Mouse (Mus musculus): ENCODE data around the gene Uhrf1bp1. TPM values are rescaled to one million over a fixed set of nuclear protein-coding genes. Genes with fewer than 3 reads are reported as not detected.
"Not testable (repeated sequence)": the region's sequence is repeated elsewhere in the genome, so short reads cannot be mapped to it uniquely, and the experiment has no call there.

Gene Uhrf1bp1
- total RNA-seq (2021), result 10 to 100 TPM; 16.8 to 20.6 TPM
- long read RNA-seq, experiment 1, partial matches to known transcripts, result 0 of 1 reads
- long read RNA-seq, experiment 1, other reads (novel, unspliced or antisense), result 1 of 1 reads
- long read RNA-seq, experiment 2, partial matches to known transcripts, result 0 of 2 reads
- long read RNA-seq, experiment 2, other reads (novel, unspliced or antisense), result 2 of 2 reads

DNA sequence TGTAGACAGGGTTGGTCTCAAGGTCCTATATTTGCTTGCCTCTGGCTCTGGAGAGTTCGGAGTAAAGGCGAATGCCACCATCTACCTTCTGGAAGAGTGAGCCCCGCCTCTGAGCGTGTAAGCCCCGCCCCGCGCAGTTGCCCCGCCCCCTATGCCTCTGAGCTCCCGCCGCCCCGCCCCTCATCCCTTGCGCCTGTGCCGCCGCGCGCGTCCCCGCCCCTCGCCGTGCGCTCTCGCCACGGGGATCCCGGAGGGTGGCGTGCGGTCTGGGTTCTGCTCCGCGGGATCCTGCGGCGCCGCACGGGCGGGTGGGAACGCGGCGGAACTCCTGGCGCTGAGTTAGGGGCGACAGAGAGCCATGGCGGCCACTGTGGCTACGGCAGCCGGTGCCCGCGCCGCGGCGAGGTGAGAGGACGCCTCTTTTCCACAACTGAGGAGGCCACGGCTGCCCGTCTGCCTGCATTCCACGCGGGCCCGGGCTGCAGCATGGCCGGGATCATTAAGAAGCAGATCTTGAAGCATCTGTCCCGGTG, at the start of gene Uhrf1bp1:
TSS of gene Uhrf1bp1 (plus strand) at position 177 of the 533 bp plus-strand sequence.
- peak; percentile 80 to 82 for DNase-seq

DNA sequence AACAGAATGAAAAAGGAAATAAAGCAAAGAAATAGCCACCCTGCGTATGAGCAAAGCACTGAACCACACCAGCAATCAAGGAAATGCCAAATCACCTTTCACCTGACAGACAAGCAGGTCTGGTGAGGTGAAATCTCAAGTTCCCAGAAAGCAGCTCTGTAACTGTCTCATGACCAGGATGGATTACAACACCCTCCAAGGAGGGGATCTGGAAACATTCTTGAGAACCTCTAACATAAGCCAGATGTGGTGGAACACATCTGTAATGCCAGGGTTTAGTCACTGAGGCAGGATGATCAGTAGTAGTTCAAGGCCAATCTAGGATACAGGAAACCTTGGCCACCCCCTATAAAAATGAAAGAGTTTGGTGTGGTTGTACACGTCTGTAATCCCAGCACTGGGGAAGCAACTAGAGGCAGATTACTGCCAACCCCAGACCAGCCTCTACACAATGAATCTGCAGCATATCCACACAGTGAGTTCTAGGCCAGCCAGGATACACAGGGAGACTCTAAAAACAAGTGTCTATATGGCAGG, 48.6 kb upstream of the Uhrf1bp1 start:
- DNase-seq, result no peak

DNA sequence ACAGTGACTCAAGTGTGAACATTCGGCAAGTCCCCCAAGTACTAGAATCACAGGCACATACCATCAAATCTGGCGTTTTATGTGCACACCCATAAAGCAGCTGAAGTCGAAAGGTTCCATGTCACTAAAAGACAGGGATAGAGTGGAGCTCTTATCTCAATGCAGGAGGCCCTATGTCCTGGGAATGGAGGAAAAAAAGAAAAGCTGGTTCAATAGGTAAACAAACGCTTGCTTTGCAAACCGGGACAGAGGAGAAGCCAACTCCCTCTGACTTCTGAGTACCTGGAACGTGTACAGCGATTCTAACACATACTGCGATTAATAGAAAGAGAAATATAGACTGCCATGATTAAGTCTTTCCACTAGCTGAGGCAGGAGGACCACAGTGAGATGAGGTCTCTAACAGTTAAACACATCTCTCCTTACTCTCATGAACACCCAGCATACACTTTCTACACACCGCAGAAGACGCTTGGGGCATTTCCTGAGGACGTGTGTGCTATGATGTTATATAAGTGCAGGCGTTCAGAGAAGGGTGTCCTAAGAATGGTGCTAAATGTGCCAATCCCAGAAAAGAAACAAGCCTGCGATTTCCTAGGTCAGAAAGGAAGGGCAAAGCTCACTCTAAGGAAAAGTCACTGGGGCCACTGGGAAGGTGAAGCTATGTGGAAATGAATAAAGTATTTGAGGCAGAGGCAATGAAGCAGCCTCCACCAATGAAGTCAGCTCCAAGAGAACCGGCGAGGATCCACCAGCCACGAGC, 45.5 kb upstream of the Uhrf1bp1 start:
- no peak for DNase-seq

DNA sequence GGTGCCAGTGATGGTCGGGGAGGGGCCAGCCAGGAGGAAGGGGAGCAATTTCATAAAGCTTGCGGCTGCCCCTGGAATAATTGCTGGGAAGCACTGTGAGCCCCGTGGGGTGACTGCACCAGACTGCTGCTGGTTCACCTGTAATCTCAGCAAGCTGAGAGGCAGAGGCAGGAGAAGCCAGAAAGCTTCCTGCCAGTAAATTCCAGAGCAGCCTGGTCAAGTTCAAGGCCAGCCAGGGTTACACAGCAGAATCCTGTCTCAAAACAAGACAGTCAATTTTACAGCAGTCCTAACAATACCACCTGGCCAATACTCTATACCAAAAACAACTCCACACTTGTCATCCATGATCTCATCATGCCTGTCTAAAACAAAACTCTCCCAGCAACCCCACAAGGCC, 44.3 kb upstream of the Uhrf1bp1 start:
- DNase-seq, result no peak

DNA sequence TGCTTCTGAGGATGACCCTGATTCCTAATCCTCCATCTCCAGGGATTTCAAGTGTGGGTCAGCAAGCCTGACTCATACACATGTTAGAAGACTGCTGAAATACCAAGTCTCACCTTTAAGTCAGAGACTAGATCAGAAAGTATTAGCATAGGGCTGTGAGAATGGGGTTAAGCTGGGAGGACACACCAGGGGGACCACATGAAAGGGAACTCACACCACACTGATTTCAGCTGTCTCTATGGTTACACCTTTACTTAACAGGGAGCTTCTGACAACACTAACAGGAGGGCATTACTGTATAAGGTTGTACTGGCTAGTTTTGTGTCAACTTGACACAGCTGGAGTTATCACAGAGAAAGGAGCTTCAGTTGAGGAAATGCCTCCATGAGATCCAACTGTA, 41.6 kb upstream of the Uhrf1bp1 start:
- DNase-seq, result no peak

DNA sequence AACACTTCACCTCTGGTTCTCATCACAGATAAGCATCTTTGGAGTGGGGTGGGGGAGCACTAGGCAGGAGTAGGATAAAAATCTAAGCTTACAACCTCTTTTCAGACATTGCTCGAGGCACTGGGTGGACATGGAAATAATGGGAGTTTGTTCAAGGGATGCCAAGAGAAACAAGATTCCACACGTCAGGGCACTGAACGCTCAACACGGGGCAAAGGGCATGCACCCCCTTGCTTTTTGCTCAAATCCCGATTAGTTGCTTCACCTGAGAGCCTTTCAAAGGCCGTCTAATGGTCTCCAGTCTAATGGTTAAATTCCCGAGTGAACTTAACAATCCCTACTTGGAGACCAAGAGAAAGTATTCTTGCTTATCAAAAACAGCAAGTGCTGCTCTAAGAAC, 37.2 kb upstream of the Uhrf1bp1 start:
- no peak for DNase-seq

DNA sequence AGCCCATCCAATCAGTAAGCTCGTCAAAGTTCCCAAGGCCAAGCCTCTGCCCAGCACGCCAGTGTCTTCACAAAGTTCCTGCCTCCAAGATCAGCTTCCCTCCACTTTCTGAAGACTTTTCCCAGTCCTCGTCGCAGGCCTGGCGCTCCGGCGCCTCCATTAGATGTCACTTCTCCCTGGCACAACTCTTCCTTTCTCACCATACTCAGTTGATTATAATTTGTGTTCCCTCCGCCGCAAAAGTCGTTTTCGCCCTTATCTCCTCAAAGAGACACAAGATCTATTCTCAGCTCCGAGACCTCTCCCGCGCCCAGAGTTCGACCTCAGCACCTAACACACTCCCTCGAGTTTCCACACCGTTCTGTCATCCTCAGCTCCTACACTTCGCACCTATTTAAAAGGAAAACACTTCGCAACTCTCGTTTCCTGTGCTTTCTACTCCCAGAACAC, 36.7 kb upstream of the Uhrf1bp1 start:
- peak in 1 of 2 experiments; percentile 42 for DNase-seq

DNA sequence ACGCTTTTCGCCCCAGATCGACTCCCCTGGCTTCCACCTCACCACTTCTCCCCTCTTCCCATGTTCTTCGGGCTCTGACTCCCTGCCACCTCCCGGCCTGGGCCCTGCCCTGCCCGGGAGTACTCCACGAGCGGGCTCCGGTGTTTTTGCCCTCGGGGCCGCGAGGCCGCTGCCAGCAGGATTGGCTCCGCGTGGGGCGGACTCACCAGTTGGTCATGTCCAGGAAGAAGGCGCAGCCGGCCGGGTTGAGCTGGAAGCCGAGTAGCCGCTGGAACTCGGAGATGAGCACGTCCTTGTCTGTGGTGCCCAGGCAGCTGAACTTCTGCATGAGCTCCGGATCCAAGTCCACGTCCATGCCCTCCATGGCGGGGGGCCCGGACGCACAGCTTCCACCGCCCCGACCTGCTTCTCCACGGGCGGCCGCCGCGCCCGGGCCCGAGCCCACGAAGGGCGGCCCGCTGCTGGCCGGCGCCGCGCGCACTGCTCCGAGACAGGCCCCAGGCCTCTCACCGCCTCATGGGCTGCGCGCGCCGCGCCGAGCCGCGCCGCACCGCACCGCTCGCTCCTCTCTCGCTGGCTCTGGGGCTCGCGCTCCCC, 36.2 kb upstream of the Uhrf1bp1 start:
- peak in 1 of 2 experiments; percentile 75 for DNase-seq

DNA sequence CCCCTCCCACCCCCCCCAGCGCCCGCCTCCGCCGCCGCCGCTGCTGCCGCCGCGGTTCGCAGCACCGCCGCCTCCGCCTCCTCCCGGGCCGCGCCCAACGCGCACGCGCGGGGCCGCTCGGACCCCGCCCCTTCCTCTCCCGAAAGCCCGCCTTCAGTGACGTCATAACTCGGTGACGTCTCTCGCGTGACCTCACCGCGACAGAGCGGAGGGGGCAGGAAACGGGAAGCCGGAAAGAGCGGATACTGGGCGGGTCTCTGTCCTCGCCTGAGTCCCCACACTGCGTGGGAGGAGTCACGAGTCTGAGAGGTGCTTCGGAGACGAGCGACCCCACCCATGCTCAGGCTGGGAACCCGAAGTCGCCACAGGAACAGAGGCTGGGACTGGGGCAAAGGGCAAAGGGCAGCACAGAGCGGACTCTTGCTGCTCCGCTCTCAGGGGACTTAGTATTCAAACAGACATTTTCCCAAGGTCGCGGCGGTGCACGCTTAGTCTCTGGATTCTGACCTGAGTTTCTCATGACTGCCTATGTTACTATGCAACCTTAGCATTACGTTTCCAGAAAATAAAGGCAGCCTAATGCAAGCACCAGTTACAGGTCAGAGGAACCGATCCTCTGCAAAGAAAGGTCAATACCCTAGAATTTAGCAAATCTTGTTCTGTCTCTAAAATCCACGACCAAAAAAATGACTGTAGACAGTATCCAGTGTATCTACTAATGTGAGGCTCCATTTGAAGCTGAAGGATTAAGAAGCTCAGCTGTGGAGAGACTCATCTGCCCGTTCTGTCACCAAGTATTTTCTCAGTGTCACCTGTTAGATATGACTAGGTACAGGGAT, 35.5 kb upstream of the Uhrf1bp1 start, which contains the start of gene D17Wsu92e:
TSS of gene D17Wsu92e (minus strand) at position 81 of the 839 bp plus-strand sequence.
- DNase-seq, result peak; percentile 99

DNA sequence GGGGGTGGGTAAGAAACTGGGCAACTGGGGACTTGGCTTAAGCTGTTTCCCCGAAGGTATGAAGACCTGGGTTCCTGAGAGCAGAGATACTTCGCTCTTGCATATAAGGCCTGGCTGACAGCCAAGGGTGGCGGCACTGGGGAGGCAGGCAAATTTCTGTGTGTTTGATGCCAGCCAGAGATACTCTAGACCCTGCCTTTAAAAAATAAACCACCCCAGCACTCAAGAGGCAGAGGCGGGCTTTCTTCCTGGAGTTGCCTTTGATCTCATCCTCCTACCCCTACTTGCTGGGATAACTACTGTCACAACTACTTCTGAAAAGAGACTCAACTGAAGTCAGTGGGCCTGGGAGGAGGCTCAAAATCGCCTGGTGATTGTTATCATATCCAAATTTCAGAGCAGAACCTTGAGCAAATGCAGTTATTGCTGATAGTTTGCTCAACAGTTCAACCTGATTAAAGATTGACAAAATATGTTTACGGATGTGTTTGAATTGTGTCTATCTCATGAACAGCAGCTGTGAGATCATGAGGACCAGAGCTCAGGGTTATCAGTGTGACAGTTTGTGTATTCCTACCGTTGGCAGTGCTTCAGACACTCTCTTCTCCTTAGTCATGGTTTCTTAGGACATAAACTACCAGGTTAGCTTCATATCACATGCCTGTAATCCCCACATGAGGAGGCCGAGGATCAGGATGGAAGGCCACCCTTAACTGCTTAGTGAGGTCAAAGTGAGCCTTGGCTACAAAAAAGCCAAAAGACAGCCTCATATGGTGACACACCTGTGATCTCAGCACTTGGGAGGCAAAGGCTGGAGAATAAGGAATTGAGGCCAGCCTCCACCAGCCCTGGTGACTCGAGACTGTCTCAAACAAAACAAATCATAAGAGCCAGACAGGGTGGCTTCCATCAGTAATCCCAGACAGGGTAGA, 34.6 kb upstream of the Uhrf1bp1 start:
- DNase-seq, result peak in 1 of 2 experiments; percentile 42

DNA sequence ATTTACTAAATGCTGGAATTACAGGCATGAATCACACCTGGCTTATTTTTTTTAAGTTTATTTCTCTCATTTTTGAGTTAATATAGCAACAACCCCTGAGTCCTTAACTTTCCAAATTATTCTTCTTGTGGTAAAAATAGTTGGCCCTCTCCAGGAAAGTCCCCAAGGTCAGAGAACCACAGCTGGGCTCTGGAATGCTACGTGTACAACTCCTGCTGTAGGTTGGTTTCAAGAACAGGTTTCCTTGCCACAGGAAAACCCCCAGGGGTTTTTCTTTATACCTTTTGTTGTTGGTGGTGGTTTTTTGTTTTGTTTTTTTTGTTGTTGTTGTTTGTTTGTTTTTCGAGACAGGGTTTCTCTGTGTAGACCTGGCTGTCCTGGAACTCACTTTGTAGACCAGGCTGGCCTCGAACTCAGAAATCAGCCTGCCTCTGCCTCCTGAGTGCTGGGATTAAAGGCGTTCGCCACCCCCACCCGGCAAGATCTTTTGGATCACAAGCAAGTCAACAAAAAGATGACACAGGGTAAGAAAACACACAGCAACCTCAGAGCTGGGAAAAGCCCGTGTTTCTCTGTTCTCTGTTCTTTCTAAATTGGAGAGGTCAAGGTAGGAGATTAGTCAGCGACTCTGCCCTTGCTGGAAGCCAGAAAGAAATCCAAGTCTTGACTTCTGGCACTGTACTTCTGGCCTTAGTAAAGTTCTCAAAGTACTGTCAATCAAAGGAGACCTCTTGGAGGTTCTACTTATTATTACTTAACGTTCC, 32.9 kb upstream of the Uhrf1bp1 start:
- no peak for DNase-seq

DNA sequence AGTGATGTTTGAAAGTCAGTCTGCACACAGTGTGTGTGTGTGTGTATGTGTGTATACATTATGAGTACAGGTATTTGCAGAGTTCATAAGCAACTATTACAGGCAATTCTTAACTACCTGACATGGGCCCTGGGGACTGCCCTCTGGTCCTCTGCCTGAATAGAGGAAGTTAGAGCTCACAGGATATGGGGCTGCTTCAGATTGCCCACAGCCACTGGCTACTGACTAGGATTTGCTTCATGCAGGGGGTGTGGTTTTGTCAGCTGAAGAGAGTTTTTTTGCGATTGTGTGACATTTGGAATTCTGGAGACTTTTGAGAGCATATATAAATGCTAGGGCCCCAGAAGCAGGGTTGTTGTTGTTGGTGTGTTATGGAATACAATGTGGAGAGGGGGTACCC, 31.3 kb upstream of the Uhrf1bp1 start:
- no peak for DNase-seq

DNA sequence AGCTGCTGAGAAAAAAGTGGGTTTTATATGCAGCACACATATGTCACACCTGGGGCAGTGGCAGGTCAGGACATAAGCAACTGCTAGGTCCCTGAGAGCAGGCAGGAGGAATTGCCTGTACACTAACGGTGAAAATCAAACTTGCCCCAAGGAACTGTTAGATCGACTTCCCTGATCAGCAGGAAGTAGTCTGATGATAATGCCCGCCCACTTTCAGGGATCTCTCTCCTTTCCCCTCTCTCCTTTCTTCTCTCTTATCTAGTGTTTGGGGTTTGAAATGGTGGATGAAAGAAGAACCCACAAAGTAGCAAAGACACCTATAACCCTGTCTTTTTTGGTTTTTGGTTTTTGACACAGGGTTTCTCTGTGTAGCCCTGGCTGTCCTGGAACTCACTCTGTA, 30.7 kb upstream of the Uhrf1bp1 start:
- DNase-seq, result no peak

DNA sequence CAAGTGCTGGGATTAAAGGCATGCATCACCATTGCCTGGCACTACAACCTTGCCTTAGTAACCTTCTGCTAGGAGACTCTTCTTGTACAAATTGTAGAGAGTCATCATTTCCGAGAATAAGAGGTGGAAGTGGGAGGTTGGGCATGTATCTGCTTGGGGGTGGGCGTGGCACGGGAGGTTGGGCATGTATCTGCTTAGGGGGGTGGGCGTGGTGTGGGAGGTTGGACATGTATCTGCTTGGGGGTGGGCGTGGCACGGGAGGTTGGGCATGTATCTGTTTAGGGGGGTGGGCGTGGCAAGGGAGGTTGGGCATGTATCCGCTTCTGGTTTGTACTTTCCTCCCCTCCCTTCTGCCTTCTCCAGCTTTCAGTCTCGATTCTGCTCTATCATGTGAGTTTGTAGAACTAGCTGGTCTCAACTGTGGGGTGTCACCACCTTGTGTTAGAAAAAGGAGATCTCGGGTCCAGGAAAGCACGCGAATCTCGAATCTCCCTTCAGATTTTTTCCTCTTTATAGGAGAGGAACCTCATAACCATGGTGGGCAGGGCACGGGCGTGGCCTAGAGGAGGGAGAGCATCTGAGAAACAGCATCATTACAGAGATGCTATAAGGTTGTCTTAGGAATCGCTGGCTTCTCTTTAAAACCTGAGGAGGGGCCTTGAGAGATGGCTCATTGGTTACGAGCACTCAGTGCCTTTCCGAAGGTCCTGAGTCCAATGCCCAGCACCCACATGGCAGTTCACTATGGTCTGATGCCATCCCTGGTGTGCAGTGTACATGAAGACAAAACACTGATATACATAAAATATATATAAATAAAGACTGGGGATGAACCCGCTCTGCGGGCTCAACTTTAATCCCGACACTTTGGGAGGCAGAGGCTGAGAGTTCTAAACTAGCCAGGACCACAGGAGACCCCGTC, 30.0 kb upstream of the Uhrf1bp1 start:
- DNase-seq, result peak; percentile 67 to 78

DNA sequence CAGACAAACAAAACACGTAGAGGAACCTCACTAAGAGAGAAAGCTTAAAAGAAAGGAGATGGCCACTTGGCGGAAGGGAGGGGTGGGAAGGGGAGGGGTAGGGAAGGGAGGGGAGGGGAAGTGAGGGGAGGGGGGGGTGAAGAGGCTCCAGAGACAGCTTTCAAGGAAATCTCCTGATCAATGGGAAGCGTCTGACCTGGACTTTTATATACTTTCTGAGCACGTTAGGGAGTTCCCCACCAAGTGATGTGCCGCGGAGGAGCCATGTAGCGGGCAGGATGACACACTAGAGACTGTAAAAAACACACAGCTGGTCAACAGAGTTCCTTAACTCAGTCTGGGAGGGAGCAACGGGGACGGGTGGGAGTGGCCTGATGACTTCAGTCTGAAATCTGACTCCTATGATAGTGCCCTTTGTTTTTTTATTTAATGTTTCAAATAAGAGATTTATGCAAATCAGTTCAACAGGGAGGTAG, 29.3 kb upstream of the Uhrf1bp1 start:
- peak; percentile 58 to 71 for DNase-seq

DNA sequence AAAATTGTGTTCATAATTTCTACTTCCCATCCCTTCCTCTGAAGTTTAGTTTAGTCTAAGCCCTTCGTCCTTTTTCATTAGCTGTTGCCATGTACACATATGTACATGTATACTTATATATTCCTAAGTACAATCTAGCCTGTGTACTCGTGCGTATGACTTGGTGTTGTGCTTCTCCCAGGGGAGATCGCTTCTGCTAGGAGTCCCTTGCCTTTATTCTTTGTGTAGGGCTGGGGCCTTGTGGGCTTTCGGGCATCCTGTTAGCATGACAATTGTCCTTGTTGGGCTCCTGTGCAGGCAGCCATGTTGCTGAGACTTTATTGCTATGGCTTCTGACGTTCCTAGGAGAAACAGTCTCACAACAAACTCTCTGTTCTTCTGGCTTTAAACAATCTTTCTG, 28.7 kb upstream of the Uhrf1bp1 start:
- no peak for DNase-seq

DNA sequence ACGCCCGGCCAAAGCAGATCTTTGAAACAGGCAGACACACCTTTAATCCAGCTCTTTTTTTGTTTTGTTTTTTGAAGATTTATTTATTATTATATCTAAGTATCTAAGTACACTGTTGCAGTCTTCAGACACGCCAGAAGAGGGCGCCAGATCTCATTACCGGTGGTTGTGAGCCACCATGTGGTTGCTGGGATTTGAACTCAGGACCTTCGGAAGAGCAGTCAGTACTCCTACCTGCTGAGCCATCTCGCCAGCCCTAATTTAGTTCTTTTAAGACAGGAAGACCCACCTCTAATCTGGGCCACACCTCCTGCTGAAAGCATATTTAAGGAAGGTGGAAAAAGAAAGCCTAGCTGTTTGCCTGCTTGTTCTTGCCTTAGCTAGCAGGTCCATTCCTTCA, 25.8 kb upstream of the Uhrf1bp1 start:
- no peak for DNase-seq

DNA sequence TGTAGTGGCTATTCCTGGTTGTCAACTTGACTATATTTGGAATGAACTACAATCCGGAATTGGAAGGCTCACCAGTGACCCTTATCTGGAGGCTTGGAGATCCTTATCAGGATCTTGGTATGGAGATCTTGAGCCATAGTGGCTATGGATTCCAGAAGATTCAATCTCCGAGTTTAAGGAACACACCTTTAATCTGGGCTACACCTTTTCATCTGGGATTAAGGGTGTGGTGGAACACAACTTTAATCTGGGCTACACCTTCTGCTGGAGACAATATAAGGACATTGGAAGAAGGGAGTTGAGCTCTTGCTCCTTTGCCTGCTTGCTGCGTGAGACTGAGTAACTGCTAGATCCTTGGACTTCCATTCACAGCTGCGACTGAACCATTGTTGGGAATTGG, 18.4 kb upstream of the Uhrf1bp1 start, which contains the start of gene Snrpc:
TSS of gene Snrpc (plus strand) at position 301 of the 400 bp plus-strand sequence.
- DNase-seq, result not testable (repeated sequence)
